Mouse (Mus musculus): Measurements from ENCODE around the gene Rnf182. TPM values are rescaled to one million over a fixed set of nuclear protein-coding genes. Genes with fewer than 3 reads are reported as not detected.

Gene Rnf182
- polyA plus RNA-seq, 1 experiment from 2014 or later, result 1.5 TPM

DNA sequence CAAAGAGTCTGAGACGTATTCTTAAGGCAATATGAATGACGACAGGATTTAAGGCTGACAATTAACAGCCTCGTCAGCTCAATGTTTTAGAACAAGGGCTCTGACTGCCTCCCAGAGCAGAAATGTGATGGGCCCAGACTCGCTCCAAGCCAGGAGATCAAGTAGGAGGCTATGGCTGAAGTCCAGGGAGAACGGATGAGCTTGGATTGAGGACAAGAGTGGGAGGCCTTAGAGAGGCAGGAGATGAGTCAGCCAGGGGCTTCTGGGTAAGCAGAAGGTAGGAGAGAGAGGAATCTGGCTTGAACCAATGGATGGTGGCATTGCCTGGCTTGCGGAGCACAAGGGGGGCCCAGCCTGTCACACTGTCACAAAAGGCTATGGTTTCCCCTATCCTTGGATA, 99.2 kb downstream of the Rnf182 start:
- H3K27me3 ChIP-seq (ENCODE audit: insufficient read depth, poor library complexity, severe bottlenecking), result no peaks in the 10 kb centered on the region; the same call in 1 of the 2 replicates
- no peak for DNase-seq (ENCODE audit: low spot score)
- WGBS, result 80% methylated on average over 6 of the region's 6 CpGs
- no peaks in the 10 kb centered on the region for H3K36me3 ChIP-seq
- no peak overlapping the region for H3K4me3 ChIP-seq
- no peak overlapping the region for H3K27ac ChIP-seq
- H3K4me1 ChIP-seq, result peaks cover 5% of the 10 kb centered on the region
- no peaks in the 10 kb centered on the region for H3K9me3 ChIP-seq

DNA sequence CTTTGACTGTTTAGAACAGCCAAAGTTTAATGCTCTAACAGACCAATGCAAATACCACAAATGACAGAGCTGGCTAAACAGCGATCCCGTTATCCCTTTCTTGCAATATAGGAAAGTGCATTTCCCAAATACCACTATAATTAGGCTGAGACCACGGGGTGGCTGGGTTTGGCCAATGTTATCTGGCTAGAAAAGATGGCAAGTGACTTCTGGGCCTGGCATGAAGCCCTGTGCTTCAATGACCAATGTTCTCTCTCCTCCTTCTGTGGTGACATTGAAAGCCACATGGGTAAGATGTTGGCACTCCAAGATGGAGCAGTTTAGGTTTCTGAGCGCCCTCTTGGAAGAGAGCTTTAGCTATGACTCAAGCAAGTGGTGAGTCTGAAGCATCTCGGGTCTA, 100.0 kb downstream of the Rnf182 start:
- Histone ChIP-seq H3K27me3 (ENCODE audit: insufficient read depth, poor library complexity, severe bottlenecking) (no peaks in the 10 kb centered on the region; the same call in 1 of the 2 replicates), H3K4me3 (no peak overlapping the region), H3K9me3 (no peaks in the 10 kb centered on the region), H3K4me1 (peaks cover 13% of the 10 kb centered on the region), H3K36me3 (no peaks in the 10 kb centered on the region), H3K27ac (no peak overlapping the region)
- 83% methylated on average over 5 of the region's 5 CpGs for WGBS
- DNase-seq (ENCODE audit: low spot score), result no peak

DNA sequence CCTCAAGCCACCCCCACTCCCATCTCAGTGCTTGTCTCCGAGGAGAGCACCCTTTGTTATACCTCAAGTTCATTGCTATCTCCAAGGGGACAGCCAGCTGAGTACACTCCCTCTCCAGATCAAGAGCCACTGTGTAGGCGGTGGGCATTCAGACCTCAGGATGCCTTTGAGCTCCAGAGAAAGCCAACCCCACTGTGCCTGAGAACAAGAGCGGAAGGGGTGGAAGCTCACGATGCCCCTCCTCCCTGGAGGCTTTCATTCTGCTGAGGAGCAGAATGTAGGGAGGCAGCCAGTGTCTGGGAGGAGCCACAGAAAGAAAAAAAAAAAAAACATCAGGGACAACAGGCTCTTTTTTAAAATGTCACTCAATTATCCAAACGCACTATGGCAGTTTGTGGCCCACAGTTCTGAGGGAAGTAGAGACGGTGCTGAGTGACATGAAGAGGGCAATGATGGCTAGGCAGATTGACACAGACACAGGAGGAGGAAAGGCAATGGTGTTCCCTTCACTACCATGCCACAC, 101.1 kb downstream of the Rnf182 start:
- H3K9me3 ChIP-seq, result no peaks in the 10 kb centered on the region
- no peak overlapping the region for H3K4me3 ChIP-seq
- peaks cover 15% of the 10 kb centered on the region for H3K4me1 ChIP-seq
- no peaks in the 10 kb centered on the region for H3K36me3 ChIP-seq
- H3K27ac ChIP-seq, result no peak overlapping the region
- no peak for DNase-seq (ENCODE audit: low spot score)
- no peaks in the 10 kb centered on the region; the same call in 1 of the 2 replicates for H3K27me3 ChIP-seq (ENCODE audit: insufficient read depth, poor library complexity, severe bottlenecking)
- WGBS, result 51% methylated on average over 6 of the region's 6 CpGs

DNA sequence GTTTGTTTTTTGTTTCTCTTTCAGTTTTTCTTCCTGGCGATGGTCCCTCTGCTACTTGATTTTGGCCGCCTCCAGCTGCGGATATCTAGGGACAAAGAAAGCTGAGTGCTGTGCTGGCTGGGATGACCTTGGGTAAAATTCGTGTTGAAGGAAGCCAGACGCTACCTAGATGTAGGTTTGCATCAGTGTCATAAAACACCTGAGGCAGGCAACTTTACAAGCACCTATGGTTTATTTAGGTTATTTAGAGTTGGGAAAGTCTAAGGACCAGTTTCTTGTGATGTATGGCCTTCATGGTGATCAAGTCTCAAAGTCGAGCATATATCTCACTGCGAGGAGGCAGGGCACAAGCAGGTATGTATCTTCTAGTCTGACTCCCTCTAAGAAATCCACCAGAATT, 102.7 kb downstream of the Rnf182 start:
- H3K4me3 ChIP-seq, result no peak overlapping the region
- no peak overlapping the region for H3K27ac ChIP-seq
- 89% methylated on average over 7 of the region's 7 CpGs for WGBS
- H3K9me3 ChIP-seq, result no peaks in the 10 kb centered on the region
- no peaks in the 10 kb centered on the region for H3K27me3 ChIP-seq (ENCODE audit: insufficient read depth, poor library complexity, severe bottlenecking)
- DNase-seq (ENCODE audit: low spot score), result no peak
- no peaks in the 10 kb centered on the region for H3K36me3 ChIP-seq
- peaks cover 15% of the 10 kb centered on the region for H3K4me1 ChIP-seq

DNA sequence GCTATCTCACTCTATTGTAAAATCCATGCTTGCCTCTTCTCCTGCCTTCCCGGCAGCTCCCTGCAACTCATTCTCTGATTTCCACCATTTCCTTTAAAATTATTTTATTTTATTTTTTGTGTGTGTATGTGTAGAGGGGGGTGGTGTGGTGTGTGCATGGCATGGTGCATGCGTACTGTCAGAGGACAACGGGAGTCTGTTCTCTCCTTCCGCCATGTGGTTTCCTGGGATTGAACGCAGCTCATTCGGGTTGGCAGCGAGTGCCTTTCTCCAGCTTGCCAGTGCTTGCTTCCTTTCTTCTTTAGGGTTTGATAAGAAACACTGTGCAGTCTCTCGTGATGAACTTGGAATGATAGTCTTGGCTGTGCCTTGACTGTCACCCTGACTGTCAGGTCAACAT, 105.0 kb downstream of the Rnf182 start:
- Histone ChIP-seq H3K4me1 (peaks cover 15% of the 10 kb centered on the region), H3K4me3 (no peak overlapping the region), H3K36me3 (no peaks in the 10 kb centered on the region), H3K9me3 (no peaks in the 10 kb centered on the region), H3K27ac (no peak overlapping the region), H3K27me3 (ENCODE audit: insufficient read depth, poor library complexity, severe bottlenecking) (no peaks in the 10 kb centered on the region)
- WGBS, result 51% methylated on average over 8 of the region's 8 CpGs
- no peak for DNase-seq (ENCODE audit: low spot score)

Other genes starting within 250 kb of the Rnf182 start
- gene Nol7, start 217.3 kb upstream of the Rnf182 start, polyA plus RNA-seq (2016; fragmentation: Nextera tagmentation; extraction: Ambion mirVana), result 123 and 130 TPM in 2 replicates
- gene Ranbp9, start 134.4 kb upstream of the Rnf182 start, polyA plus RNA-seq (2016; fragmentation: Nextera tagmentation; extraction: Ambion mirVana), result 6.8 and 11.6 TPM in 2 replicates
- 13.6 and 15.2 TPM in 2 replicates for gene Mcur1, start 55.5 kb upstream of the Rnf182 start, polyA plus RNA-seq (2016; fragmentation: Nextera tagmentation; extraction: Ambion mirVana)
- 1.3 and 3.0 TPM in 2 replicates for gene Cd83, start 169.1 kb downstream of the Rnf182 start, polyA plus RNA-seq (2016; fragmentation: Nextera tagmentation; extraction: Ambion mirVana)